Mouse (Mus musculus) thymus, adult 2 months (tissue): ENCODE measurements around the gene Dgkh.

Experiments
- CTCF ChIP-seq: fragments of 200-500 bp; IDR thresholded peaks from 2 replicates; pipeline ENCODE4 v1.5.1; 2012; ENCODE audit warnings: mild to moderate bottlenecking, control low read depth, low read length, moderate library complexity, borderline replicate concordance; ENCODE audit not compliant: control insufficient read depth, poor library complexity, insufficient read depth; ENCODE audit errors: extremely low read depth
- POLR2A ChIP-seq: fragments of 200-500 bp; IDR thresholded peaks from 2 replicates; pipeline ENCODE4 v1.6.1; 2012; ENCODE audit warnings: mild to moderate bottlenecking, low read length, control low read depth, moderate library complexity; ENCODE audit not compliant: control insufficient read depth, poor library complexity, insufficient read depth; ENCODE audit errors: extremely low read depth

GRCm38 (mm10) chr14:78761064-78761463 is 28.5 kb upstream of the Dgkh start:
- TF ChIP-seq CTCF (no peak), POLR2A (no peak)
